Mouse (Mus musculus) myocyte (in vitro differentiated cells): ENCODE measurements at regions not wholly inside any gene's neighbourhood (a gene's known extent, or its start where the extent isn't known, plus 50 kb on each side); places are given as distances from the start of the nearest gene placed in this dataset.

Experiments used
- CEBPB ChIP-seq: IDR thresholded peaks from 2 replicates; pipeline ENCODE4 v1.6.1; 2011; ENCODE audit warnings: mild to moderate bottlenecking, moderate library complexity; ENCODE audit not compliant: poor library complexity, insufficient read depth, severe bottlenecking
- MYOG ChIP-seq, 3 experiments: IDR thresholded peaks; one replicate each; pipeline ENCODE4 v1.6.1; 2011; ENCODE audit warnings: control low read depth in 2 of 3, low read depth in 2 of 3, mild to moderate bottlenecking in 2 of 3; ENCODE audit not compliant: insufficient read length in 2 of 3, control insufficient read depth in 1 of 3, insufficient read depth in 1 of 3
- POLR2A ChIP-seq: IDR thresholded peaks from one replicate; pipeline ENCODE4 v1.6.1; 2011; ENCODE audit warnings: low read depth, mild to moderate bottlenecking, control low read depth, moderate library complexity; ENCODE audit not compliant: insufficient read length
- POLR2AphosphoS2 ChIP-seq: IDR thresholded peaks from one replicate; pipeline ENCODE4 v1.6.1; 2011; ENCODE audit warnings: low read depth, control low read depth; ENCODE audit not compliant: insufficient read length
- USF1 ChIP-seq: IDR thresholded peaks from one replicate; pipeline ENCODE4 v1.6.1; 2011; ENCODE audit warnings: low read depth, mild to moderate bottlenecking, control low read depth, moderate library complexity

DNA sequence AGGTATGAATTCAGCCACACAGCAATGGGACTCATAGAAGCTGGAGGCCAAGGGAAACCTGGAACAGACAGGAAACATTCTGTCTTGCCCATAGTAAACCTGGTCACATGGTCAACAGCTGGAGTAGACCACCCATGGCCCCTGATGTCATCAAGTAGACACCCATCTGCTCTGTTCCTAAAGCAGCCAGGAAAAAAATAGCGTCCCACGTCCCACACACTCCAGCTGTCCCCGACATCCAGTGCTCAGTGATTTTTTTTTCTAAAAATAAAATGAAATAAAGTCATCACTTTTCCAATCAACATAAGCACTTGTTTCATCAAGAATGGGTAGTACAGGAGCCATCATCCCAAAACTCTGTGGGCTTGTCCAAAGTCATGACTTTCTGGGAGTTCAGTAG, 326.7 kb downstream of the Rnf144a start:
- TF ChIP-seq MYOG (IDR thresholded peaks at IDR 0.05; ENCODE audit: control insufficient read depth in 1 of 3, insufficient read depth in 1 of 3, insufficient read length in 2 of 3, low read depth in 2 of 3) (no peak), CEBPB (no peak), POLR2A (no peak), POLR2AphosphoS2 (no peak), USF1 (no peak)
